In the genomic region with DNA sequence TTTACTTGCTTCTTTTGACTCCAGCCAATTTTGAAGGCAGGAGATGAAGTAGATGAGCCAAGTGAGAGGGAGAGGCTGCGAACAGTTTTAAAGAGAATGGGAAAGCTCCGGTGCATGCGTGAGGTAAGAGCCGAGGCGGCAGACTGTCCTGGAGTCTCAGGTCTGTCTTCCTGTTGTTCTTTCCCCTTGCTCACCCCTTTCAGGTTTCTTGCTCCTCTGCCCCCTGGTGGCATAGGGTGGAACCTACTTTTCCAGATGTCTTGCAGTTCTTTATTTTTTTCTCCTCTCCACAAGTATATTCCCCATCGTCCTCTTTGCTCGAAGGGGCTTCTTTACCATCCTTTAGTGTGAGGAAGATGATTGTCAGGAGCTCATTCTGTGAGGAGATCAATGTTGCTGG, we compare ENCODE assay signal across 9 mouse cellular contexts. TPM values are rescaled to one million over a fixed set of nuclear protein-coding genes. Genes with fewer than 3 reads are reported as not detected.
DNase-seq lines count a peak whose midpoint lies in the region; ATAC-seq and TF ChIP-seq lines count a peak whose summit lies in the region.
"Had no signal": no experiment of that assay in that cellular context is flagged by ENCODE, and none has a peak within 500 bp of the region (broad histone marks: within the 10 kb centered on the region; RNA-seq: fewer than 3 reads in every experiment).

No protein-coding gene starts in this region.

- no peak overlapping the region for H3K9ac ChIP-seq in hindbrain, embryonic 12.5 days
- no peak overlapping the region for H3K9ac ChIP-seq in MEL (ENCODE audit: control insufficient read depth, low read depth, low read length, poor library complexity, severe bottlenecking)
- H3K9ac ChIP-seq: embryonic facial prominence, embryonic 13.5 days had no signal

- no peak for TF ChIP-seq EP300 in MEL (IDR thresholded peaks at IDR 0.05; ENCODE audit: low read depth in 1 of 2, low read length in 2 of 2)

- H3K4me1 ChIP-seq in hindbrain, embryonic 10.5 days (replicated peaks) = no peaks in the 10 kb centered on the region
- no peaks in the 10 kb centered on the region for H3K4me1 ChIP-seq in hindbrain, embryonic 12.5 days
- H3K4me1 ChIP-seq in MEL (ENCODE audit: control insufficient read depth in 1 of 2, insufficient read depth in 2 of 2, low read length in 2 of 2) = no peaks in the 10 kb centered on the region
- no peaks in the 10 kb centered on the region for H3K4me1 ChIP-seq in limb, embryonic 10.5 days
- H3K4me1 ChIP-seq: embryonic facial prominence, embryonic 13.5 days had no signal

- H3K36me3 ChIP-seq in hindbrain, embryonic 10.5 days = peaks cover 98% of the 10 kb centered on the region
- H3K36me3 ChIP-seq in hindbrain, embryonic 12.5 days = peaks cover 88% of the 10 kb centered on the region
- H3K36me3 ChIP-seq in MEL (ENCODE audit: control insufficient read depth in 1 of 2, insufficient read depth in 2 of 2, low read length in 2 of 2) = peaks cover 0 to 11% of the 10 kb centered on the region in 2 experiments; a peak in 2 of 4 replicates
- H3K36me3 ChIP-seq in limb, embryonic 10.5 days = peaks cover 97% of the 10 kb centered on the region

- no peak for ATAC-seq in hindbrain, embryonic 12.5 days (ENCODE audit: low FRiP score)
- ATAC-seq in activated CD4-positive, CD25-positive, alpha-beta regulatory T cell, adult 4 months = no peak

- H3K27me3 ChIP-seq in hindbrain, embryonic 10.5 days (ENCODE audit: insufficient read depth, poor library complexity, severe bottlenecking) = no peaks in the 10 kb centered on the region
- H3K27me3 ChIP-seq in hindbrain, embryonic 12.5 days = no peaks in the 10 kb centered on the region
- no peaks in the 10 kb centered on the region for H3K27me3 ChIP-seq in MEL (ENCODE audit: control insufficient read depth in 1 of 2, insufficient read depth in 2 of 2, low read length in 2 of 2)
- no peaks in the 10 kb centered on the region for H3K27me3 ChIP-seq in limb, embryonic 10.5 days (ENCODE audit: low read depth, poor library complexity, severe bottlenecking)
- H3K27me3 ChIP-seq: embryonic facial prominence, embryonic 13.5 days had no signal

- H3K27ac ChIP-seq in hindbrain, embryonic 10.5 days = no peak overlapping the region
- no peak overlapping the region for H3K27ac ChIP-seq in hindbrain, embryonic 12.5 days
- H3K27ac ChIP-seq in MEL (ENCODE audit: control insufficient read depth, low read depth, low read length) = no peak overlapping the region
- no peak overlapping the region for H3K27ac ChIP-seq in limb, embryonic 10.5 days
- H3K27ac ChIP-seq: embryonic facial prominence, embryonic 13.5 days had no signal

- no peak for TF ChIP-seq POLR2A in MEL (IDR thresholded peaks at IDR 0.05; ENCODE audit: control insufficient read depth in 1 of 2, insufficient read depth in 1 of 2, low read depth in 1 of 2, low read length in 2 of 2, poor library complexity in 1 of 2)

- no peak overlapping the region for H3K4me2 ChIP-seq in hindbrain, embryonic 12.5 days (replicated peaks)
- H3K4me2 ChIP-seq: embryonic facial prominence, embryonic 13.5 days had no signal

- peak; percentile 57 for TF ChIP-seq RAD21 in MEL (IDR thresholded peaks at IDR 0.05; ENCODE audit: low read depth, low read length)

- TF ChIP-seq CTCF in MEL (IDR thresholded peaks at IDR 0.05 in 2 of 3, conservative IDR thresholded peaks at IDR 0.05 in 1 of 3; ENCODE audit: control insufficient read depth in 1 of 3, insufficient read depth in 1 of 3, low read depth in 2 of 3, low read length in 3 of 3, poor library complexity in 1 of 3, severe bottlenecking in 1 of 3) = peak; percentile 68 to 83 (median 81)

- 73% methylated on average over 7 of the region's 7 CpGs for WGBS in hindbrain, embryonic 10.5 days
- 76% methylated on average over 7 of the region's 7 CpGs for WGBS in hindbrain, embryonic 12.5 days
- 80% methylated on average over 7 of the region's 7 CpGs for WGBS in limb, embryonic 10.5 days

- no peak overlapping the region for H3K4me3 ChIP-seq in hindbrain, embryonic 10.5 days
- H3K4me3 ChIP-seq in hindbrain, embryonic 12.5 days = no peak overlapping the region
- H3K4me3 ChIP-seq in MEL (ENCODE audit: control insufficient read depth in 1 of 2, insufficient read depth in 1 of 2, low read depth in 2 of 2, low read length in 2 of 2) = no peak overlapping the region
- H3K4me3 ChIP-seq in limb, embryonic 10.5 days = no peak overlapping the region
- H3K4me3 ChIP-seq: embryonic facial prominence, embryonic 13.5 days had no signal

- DNase-seq in hindbrain, embryonic 10.5 days (ENCODE audit: low spot score) = peak; percentile 44
- DNase-seq in 416B (ENCODE audit: low read depth) (peak; percentile 67), MEL (ENCODE audit: low read depth, low spot score) (peak; percentile 80)
- peak; percentile 65 for DNase-seq in embryo, embryonic 10.5 days (ENCODE audit: low spot score)
- DNase-seq in limb, embryonic 10.5 days (ENCODE audit: low spot score) = peak; percentile 52
- DNase-seq in retina, postnatal 7 days (ENCODE audit: low read depth, low spot score) = peak; percentile 9

- H3K9me3 ChIP-seq in hindbrain, embryonic 10.5 days = no peaks in the 10 kb centered on the region
- H3K9me3 ChIP-seq in hindbrain, embryonic 12.5 days (replicated peaks) = no peaks in the 10 kb centered on the region
- no peaks in the 10 kb centered on the region for H3K9me3 ChIP-seq in MEL (replicated peaks; ENCODE audit: insufficient read depth, low read length)
- no peaks in the 10 kb centered on the region for H3K9me3 ChIP-seq in limb, embryonic 10.5 days (replicated peaks)

- H3K79me2 ChIP-seq in MEL (ENCODE audit: control insufficient read depth, insufficient read depth, low read length, poor library complexity) = no peaks in the 10 kb centered on the region

TF ChIP-seq in MEL, 35 proteins besides CTCF, POLR2A, EP300 and RAD21:
- TF ChIP-seq GATA1 (IDR thresholded peaks at IDR 0.05; ENCODE audit: low read depth, low read length) (no peak), E2F4 (IDR thresholded peaks at IDR 0.05; ENCODE audit: borderline replicate concordance, low read depth, low read length) (no peak), SMC3 (IDR thresholded peaks at IDR 0.05; ENCODE audit: low read depth, low read length) (peak; percentile 84)
TF ChIP-seq in MEL: peak in this region for 1.

RNA-seq across cellular contexts. Expression of gene 4930548H24Rik, which starts 15.2 kb away (rescaled TPM):
- polyA plus RNA-seq in hindbrain, embryonic 10.5 days (2016; fragmentation: Nextera tagmentation; extraction: Ambion mirVana) = not detected in 2 replicates
- polyA plus RNA-seq in hindbrain, embryonic 12.5 days (2016; fragmentation: Nextera tagmentation; extraction: Ambion mirVana) = not detected in 2 replicates
- total RNA-seq in MEL (2012; rRNA removed) = 0.13 and 0.15 TPM in 2 replicates
- polyA plus RNA-seq in MEL (2012; ENCODE audit: insufficient read depth in 1 of 2, insufficient read length in 2 of 2, low read depth in 1 of 2, low replicate concordance in 2 of 2, missing spikeins in 1 of 2) = under 1 TPM in 1 of 2 experiments, not detected in 1; 0.13 TPM
- polyA plus RNA-seq in limb, embryonic 10.5 days (2016; fragmentation: Nextera tagmentation; extraction: Ambion mirVana) = not detected in 2 replicates
- polyA plus RNA-seq in activated CD4-positive, CD25-positive, alpha-beta regulatory T cell, adult 4 months (2017; shearing (Covaris generic)) = under 1 TPM in 1 of 2 experiments, not detected in 1; 0.26 TPM
- polyA plus RNA-seq: embryonic facial prominence, embryonic 13.5 days had no signal

RNA-seq across cellular contexts. Expression of gene Zfp512, which starts 18.1 kb away (rescaled TPM):
- 74.9 and 81.3 TPM in 2 replicates for polyA plus RNA-seq in hindbrain, embryonic 10.5 days (2016; fragmentation: Nextera tagmentation; extraction: Ambion mirVana)
- 97.4 and 101 TPM in 2 replicates for polyA plus RNA-seq in hindbrain, embryonic 12.5 days (2016; fragmentation: Nextera tagmentation; extraction: Ambion mirVana)
- total RNA-seq in MEL (2012; rRNA removed) = 32.9 and 36.6 TPM in 2 replicates
- polyA plus RNA-seq in MEL (2012; ENCODE audit: insufficient read depth in 1 of 2, insufficient read length in 2 of 2, low read depth in 1 of 2, low replicate concordance in 2 of 2, missing spikeins in 1 of 2) = 10 to 100 TPM in 1 of 2 experiments, not detected in 1; 47.0 TPM
- polyA plus RNA-seq in limb, embryonic 10.5 days (2016; fragmentation: Nextera tagmentation; extraction: Ambion mirVana) = 65.6 and 79.8 TPM in 2 replicates
- 10 to 100 TPM; 25.5 to 33.0 TPM for polyA plus RNA-seq in activated CD4-positive, CD25-positive, alpha-beta regulatory T cell, adult 4 months (2017; shearing (Covaris generic))

RNA-seq across cellular contexts. Expression of gene Gpn1, which starts 24.2 kb away (rescaled TPM):
- 90.8 and 98.5 TPM in 2 replicates for polyA plus RNA-seq in hindbrain, embryonic 10.5 days (2016; fragmentation: Nextera tagmentation; extraction: Ambion mirVana)
- polyA plus RNA-seq in hindbrain, embryonic 12.5 days (2016; fragmentation: Nextera tagmentation; extraction: Ambion mirVana) = 68.5 and 80.6 TPM in 2 replicates
- 59.0 and 75.6 TPM in 2 replicates for total RNA-seq in MEL (2012; rRNA removed)
- polyA plus RNA-seq in MEL (2012; ENCODE audit: insufficient read depth in 1 of 2, insufficient read length in 2 of 2, low read depth in 1 of 2, low replicate concordance in 2 of 2, missing spikeins in 1 of 2) = 100 to 1,000 TPM in 1 of 2 experiments, not detected in 1; 125 TPM
- 119 and 125 TPM in 2 replicates for polyA plus RNA-seq in limb, embryonic 10.5 days (2016; fragmentation: Nextera tagmentation; extraction: Ambion mirVana)
- polyA plus RNA-seq in activated CD4-positive, CD25-positive, alpha-beta regulatory T cell, adult 4 months (2017; shearing (Covaris generic)) = 10 to 100 TPM; 38.6 to 47.4 TPM

RNA-seq across cellular contexts. Expression of gene Slc4a1ap, which starts 56.5 kb away (rescaled TPM):
- polyA plus RNA-seq in hindbrain, embryonic 10.5 days (2016; fragmentation: Nextera tagmentation; extraction: Ambion mirVana) = 24.0 and 29.5 TPM in 2 replicates
- polyA plus RNA-seq in hindbrain, embryonic 12.5 days (2016; fragmentation: Nextera tagmentation; extraction: Ambion mirVana) = 35.2 and 40.1 TPM in 2 replicates
- 37.6 and 41.7 TPM in 2 replicates for total RNA-seq in MEL (2012; rRNA removed)
- 100 to 1,000 TPM in 1 of 2 experiments, 10 to 100 TPM in 1; 41.6 to 523 TPM for polyA plus RNA-seq in MEL (2012; ENCODE audit: insufficient read depth in 1 of 2, insufficient read length in 2 of 2, low read depth in 1 of 2, low replicate concordance in 2 of 2, missing spikeins in 1 of 2)
- polyA plus RNA-seq in limb, embryonic 10.5 days (2016; fragmentation: Nextera tagmentation; extraction: Ambion mirVana) = 34.0 and 34.4 TPM in 2 replicates
- 10 to 100 TPM; 25.9 to 26.9 TPM for polyA plus RNA-seq in activated CD4-positive, CD25-positive, alpha-beta regulatory T cell, adult 4 months (2017; shearing (Covaris generic))

RNA-seq across cellular contexts. Expression of gene Supt7l, which starts 57.3 kb away (rescaled TPM):
- polyA plus RNA-seq in hindbrain, embryonic 10.5 days (2016; fragmentation: Nextera tagmentation; extraction: Ambion mirVana) = 26.2 and 26.9 TPM in 2 replicates
- 28.5 and 34.1 TPM in 2 replicates for polyA plus RNA-seq in hindbrain, embryonic 12.5 days (2016; fragmentation: Nextera tagmentation; extraction: Ambion mirVana)
- 15.9 and 19.3 TPM in 2 replicates for total RNA-seq in MEL (2012; rRNA removed)
- polyA plus RNA-seq in MEL (2012; ENCODE audit: insufficient read depth in 1 of 2, insufficient read length in 2 of 2, low read depth in 1 of 2, low replicate concordance in 2 of 2, missing spikeins in 1 of 2) = 10 to 100 TPM in 1 of 2 experiments, not detected in 1; 23.6 TPM
- 26.3 and 32.8 TPM in 2 replicates for polyA plus RNA-seq in limb, embryonic 10.5 days (2016; fragmentation: Nextera tagmentation; extraction: Ambion mirVana)
- 10 to 100 TPM; 20.1 to 23.5 TPM for polyA plus RNA-seq in activated CD4-positive, CD25-positive, alpha-beta regulatory T cell, adult 4 months (2017; shearing (Covaris generic))

Comparison
In these comparisons a context has a peak if more than half of its experiments do, and no peak if none do; other contexts are left out.
1. DNase-seq: peak in every context shown above with its lines; median percentile 80 in MEL; 67 in 416B; 65 in embryo, embryonic 10.5 days; 52 in limb, embryonic 10.5 days; 44 in hindbrain, embryonic 10.5 days; 9 in retina, postnatal 7 days.